Mouse (Mus musculus): ENCODE data around the gene Xpc.

Gene Xpc

GRCm38 (mm10) chr6:91440474-91441144, 75.1 kb downstream of the Xpc start:
- in situ Hi-C loops (cut with MboI; ENCODE audit: low pct_unique_long_range_greater_than_20kb in 1 of 2, low sequenced_read_pairs in 2 of 2, unreplicated experiment in 1 of 2): no loop called here

All from mouse embryonic stem cell (cell line).